Mouse (Mus musculus) forelimb bud, embryonic 11.5 days (tissue): ENCODE measurements around the gene Adat3.
"Not testable (repeated sequence)": the region's sequence is repeated elsewhere in the genome, so short reads cannot be mapped to it uniquely, and the experiment has no call there.

Source experiments
- DNase-seq: peaks from one replicate; pipeline ENCODE4 v3.0.0-alpha.2; 2012; ENCODE audit warnings: low read depth, low spot score

The Adat3 gene

DNA sequence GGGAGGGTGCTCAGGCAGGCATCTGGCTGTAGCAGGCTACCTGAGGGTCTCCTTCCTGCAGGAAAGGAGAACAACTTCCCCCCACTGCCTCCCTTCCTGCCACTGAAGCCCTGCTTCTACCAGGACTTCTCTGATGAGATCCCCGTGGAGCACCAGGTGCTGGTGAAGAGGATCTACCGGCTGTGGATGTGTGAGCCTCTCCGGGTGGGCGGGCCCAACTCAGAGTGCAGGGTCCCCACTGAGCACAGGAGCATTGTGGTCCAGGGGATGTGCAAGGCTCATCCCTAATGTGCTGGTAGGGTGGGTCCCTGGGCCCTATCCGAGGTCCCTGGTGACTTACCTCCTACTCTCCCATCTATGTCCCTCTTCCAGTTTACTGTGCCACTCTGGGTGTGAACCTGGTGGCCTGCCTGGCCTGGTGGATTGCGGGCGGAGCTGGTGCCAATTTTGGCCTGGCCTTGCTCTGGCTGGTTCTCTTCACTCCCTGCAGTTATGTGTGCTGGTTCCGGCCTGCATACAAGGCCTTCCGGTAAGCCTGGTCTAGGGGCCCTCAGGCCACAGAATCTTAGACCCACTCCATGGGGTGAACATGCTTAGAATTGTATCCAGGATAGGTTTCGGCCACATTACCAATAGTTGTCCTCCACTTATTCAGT lies 6.7 kb downstream of the Adat3 start:
- no peak for DNase-seq

GRCm38 (mm10) chr10:80610116-80610785 lies 7.6 kb downstream of the Adat3 start:
- no peak for DNase-seq

GRCm38 (mm10) chr10:80611024-80611423 lies 8.3 kb downstream of the Adat3 start:
- DNase-seq: peak; percentile 59

DNA sequence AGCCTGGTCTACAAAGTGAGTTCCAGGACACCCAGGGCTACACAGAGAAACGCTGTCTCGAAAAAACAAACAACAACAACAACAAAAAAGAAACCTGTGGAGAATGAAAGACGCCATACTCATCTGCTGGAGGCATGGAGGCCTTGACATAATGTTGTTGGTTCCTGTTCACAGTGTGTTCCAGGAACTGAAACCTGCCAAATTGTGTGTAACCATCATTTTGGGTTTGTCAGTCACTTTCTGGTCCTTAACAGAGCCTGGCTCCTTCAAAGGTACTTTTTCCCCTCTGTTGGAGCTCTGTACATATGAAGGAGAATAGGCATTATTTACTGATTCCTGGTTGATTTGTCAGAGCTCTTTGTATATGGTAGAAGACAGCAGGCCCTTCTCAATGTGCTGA lies 9.2 kb downstream of the Adat3 start:
- no peak for DNase-seq

- DNase-seq: no peak
Measured at GRCm38 (mm10) chr10:80613821-80614220, 11.1 kb downstream of the Adat3 start.

- DNase-seq: no peak
Measured at GRCm38 (mm10) chr10:80614351-80614750, 11.7 kb downstream of the Adat3 start.

DNA sequence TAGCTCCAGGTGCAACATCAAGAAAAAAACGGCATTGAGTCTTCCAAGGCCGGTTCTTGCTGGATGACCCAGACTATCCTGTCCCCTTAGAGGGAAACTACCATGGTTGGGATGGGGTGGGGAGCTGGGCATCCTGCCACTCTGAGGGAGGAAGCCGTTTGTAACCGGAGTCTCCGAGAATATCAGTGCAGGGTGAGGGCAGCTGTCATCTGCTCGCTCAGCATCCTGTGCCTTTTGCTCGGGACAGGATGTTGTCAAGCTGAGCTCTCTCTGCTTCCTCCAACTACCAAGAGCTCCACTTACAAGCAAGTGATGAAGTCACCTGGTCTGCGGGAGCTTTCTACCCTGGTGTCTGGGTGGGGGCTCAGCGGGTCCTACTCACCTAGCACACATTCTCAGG lies 15.5 kb downstream of the Adat3 start:
- no peak for DNase-seq

DNA sequence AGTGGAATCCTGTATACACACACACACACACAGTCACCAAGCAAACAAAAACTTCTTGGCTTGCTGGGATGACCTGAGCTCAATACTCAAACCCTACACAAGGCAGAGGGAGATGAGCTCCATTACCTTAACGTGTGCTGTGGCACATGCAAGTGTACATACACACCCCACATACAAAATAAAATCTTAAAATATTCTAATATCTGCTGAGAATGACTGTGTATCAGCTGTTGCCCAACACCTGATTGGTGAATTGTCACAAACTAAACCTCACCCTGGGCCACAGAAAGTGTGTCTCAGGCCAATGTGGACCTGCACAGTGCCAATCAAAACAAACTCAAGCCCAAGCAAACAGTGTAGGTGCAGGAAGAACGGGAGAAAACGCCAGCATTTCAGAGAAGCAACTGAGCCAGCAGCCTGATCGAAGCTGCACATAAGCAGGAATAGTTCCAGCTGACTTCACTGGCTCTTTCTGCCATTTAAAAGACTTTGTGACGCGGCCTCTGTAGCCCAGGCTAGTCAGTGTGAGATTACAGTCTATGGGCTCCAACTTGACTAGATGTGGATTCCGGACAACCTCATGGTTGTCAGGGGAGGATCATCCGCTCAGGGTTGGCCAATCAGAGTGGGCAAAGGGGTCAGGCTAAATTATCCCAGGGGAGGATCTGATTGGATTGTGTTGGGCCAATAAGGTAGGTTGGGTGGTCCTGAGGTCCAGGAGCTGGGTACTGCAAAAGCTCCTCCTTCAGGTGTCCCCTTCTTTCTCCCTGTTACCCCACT lies 17.0 kb downstream of the Adat3 start:
- DNase-seq: peak; percentile 12

- DNase-seq: no peak
Measured at GRCm38 (mm10) chr10:80620365-80620764, 17.7 kb downstream of the Adat3 start.

DNA sequence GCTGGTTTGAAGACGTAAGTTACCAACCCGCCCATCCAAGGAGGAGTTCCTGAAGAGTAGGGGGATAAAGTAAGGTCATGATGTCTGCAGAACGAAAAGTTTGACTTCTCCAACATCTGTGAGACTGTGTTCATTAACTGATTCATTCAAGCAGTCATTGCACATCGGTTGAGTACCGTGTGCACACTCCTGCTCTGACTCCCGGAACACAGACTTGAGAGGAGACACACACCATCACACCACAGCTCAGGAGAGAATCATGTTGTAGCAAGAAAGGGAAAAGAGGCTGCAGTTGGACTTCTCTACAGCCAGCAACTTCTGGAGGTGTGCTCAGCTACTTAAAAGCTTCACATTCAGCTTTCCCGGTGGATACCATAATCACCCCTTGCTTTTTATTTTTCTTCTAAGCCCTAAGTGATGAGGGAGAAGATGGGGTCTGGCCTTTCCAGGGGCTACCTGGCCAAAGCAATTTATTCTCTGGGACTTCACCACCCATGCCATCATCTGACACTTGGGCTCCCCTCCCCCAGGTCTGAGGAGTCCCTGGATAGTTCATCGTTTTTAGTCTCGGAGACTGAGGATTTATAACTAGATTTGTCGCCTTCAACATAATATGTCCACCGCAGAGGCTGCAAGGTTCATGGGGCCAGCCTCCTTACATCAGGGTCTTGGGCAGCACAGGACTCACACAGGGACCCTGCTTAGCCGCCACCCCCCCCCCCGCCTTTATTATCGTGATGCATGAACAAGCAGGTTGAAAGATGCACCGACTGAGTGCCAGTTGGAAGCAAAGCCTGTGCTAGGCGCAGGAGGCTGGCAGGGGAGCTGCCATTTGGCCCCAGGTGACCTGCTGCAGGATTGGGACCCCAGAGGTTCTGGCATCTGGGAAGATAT lies 18.4 kb downstream of the Adat3 start:
- no peak for DNase-seq

GRCm38 (mm10) chr10:80621690-80621939 lies 18.9 kb downstream of the Adat3 start:
- DNase-seq: no peak

- DNase-seq: peak; percentile 100
Measured at GRCm38 (mm10) chr10:80621940-80622660, 19.4 kb downstream of the Adat3 start.

- DNase-seq: peak; percentile 7
Measured at GRCm38 (mm10) chr10:80622661-80623456, 20.2 kb downstream of the Adat3 start, which contains the start of gene Csnk1g2. Gene Csnk1g2 (plus strand): TSS chr10:80622838.

GRCm38 (mm10) chr10:80623457-80624191 lies 20.9 kb downstream of the Adat3 start:
- peak; percentile 49 for DNase-seq

GRCm38 (mm10) chr10:80625764-80626163 lies 23.1 kb downstream of the Adat3 start:
- DNase-seq: no peak

GRCm38 (mm10) chr10:80627685-80628084 lies 25.0 kb downstream of the Adat3 start:
- DNase-seq: no peak

DNA sequence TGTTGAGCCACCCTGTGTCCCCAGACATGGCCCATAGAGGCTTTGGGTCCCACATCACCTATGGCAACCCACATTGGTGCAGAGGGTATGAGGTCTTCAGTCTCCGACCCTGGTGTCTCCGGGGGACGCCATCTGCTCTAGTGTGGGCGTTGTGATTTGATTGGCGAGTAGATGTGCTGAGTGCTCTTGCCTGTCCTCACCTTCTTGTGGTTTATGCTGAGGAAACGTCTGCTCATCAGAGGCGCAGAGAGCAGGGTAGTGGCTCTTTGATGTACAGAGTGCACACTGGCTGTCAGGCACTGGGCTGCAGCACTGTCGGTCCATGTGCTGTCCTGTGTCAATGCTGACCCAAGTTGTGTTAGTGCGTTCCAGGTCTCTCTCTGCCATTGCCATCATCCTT lies 26.2 kb downstream of the Adat3 start:
- DNase-seq: no peak

DNA sequence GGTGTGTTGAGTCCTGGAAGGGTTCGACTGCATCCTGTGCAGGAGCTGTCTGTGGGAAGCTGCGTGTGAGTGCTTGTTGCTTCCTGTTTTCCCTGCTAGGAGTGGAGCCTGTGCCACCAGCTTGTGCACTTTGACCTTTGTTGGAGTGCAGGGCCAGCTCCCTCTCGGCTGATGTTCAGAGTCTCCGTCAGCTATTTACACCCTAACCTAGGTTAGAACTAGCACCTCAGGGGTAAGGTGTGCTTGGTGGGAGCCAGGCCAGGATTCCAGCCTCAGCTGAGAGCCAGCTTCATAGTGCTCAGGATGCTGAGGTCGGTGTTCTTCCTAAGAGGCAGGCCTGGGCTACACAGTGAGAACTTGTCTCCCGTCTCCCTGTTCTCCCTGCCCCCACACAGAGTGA lies 32.7 kb downstream of the Adat3 start:
- no peak for DNase-seq

GRCm38 (mm10) chr10:80646936-80647335 lies 44.3 kb downstream of the Adat3 start:
- no peak for DNase-seq

GRCm38 (mm10) chr10:80649910-80650309 lies 47.2 kb downstream of the Adat3 start:
- DNase-seq: not testable (repeated sequence)
